Mouse (Mus musculus) bone marrow, adult 2 months (tissue): ENCODE data around the gene Keg1.

Experiments used
- CTCF ChIP-seq: fragments of 200-500 bp; IDR thresholded peaks from 2 replicates; pipeline ENCODE4 v1.5.1; 2011; ENCODE audit warnings: low read length, control low read depth; ENCODE audit not compliant: control insufficient read depth, insufficient read depth
- POLR2A ChIP-seq: fragments of 200-500 bp; IDR thresholded peaks from 2 replicates; pipeline ENCODE4 v1.6.1; 2011; ENCODE audit warnings: low read depth, mild to moderate bottlenecking, control low read depth, low read length, borderline replicate concordance; ENCODE audit not compliant: control insufficient read depth

GRCm38 (mm10) chr19:12649511-12649910, 46.1 kb upstream of the Keg1 start:
- no peak for TF ChIP-seq POLR2A
- TF ChIP-seq CTCF, result no peak
